ENCODE assay signal across 13 mouse cellular contexts in the genomic region with DNA sequence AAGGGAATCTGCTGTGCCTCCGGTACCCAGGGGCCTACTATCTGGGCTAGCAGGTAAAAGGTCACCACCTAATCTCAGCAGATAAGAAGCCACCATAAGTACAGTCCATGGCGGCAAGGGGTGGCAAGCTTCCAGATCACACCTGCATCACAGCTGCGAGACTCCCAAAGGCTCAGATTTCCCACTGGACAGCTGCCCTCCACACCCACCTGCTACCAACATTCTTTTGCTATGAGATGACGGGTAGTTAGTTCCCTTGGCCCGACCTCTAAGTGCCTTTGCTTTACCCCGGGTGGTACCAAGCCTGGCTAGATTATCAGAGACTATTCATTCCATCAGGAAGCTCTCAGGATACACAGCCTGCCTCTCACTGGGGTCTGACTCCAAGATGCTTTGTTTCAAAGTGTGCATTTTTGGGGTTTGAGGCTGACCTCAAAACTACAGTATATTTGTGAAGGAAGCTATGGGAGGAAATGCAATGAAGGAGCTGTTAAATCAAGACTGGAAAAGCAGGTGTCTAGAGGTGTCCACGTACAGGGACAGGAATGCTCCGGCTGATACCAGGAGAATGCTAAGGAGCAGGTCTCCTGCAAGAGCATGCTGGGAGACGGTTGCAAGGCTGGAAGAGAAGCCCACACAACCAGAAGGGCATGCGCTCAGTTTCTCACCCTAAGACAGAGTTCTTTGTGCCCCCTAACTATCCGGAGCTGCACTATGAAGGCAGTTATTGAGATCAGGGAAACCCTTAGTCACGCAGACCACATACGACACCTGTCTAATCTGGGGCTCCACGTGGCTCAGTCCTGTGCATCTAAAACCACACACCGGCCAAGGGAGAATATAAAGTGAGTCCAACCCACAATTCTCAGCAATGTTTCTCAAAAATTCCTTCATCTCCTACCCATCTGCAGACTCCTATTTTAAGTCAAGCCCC. TPM values are rescaled to one million over a fixed set of nuclear protein-coding genes. Genes with fewer than 3 reads are reported as not detected.
DNase-seq lines count a peak whose midpoint lies in the region; ATAC-seq lines count a peak whose summit lies in the region.
"Had no signal": no experiment of that assay in that cellular context is flagged by ENCODE, and none has a peak within 500 bp of the region (broad histone marks: within the 10 kb centered on the region; RNA-seq: fewer than 3 reads in every experiment).

No protein-coding gene starts in this region.

- H3K4me1 ChIP-seq in lung, embryonic 16.5 days (replicated peaks; ENCODE audit: control insufficient read depth, insufficient read depth, low read length) = no peaks in the 10 kb centered on the region
- H3K4me1 ChIP-seq in stomach, embryonic 14.5 days (ENCODE audit: control insufficient read depth, insufficient read depth, low read length) = no peaks in the 10 kb centered on the region
- H3K4me1 ChIP-seq: embryonic facial prominence, embryonic 15.5 days; forebrain, embryonic 12.5 days; liver, embryonic 13.5 days; midbrain, embryonic 15.5 days had no signal

- H3K4me2 ChIP-seq in lung, embryonic 16.5 days (ENCODE audit: low read depth, low read length) = no peak overlapping the region
- no peak overlapping the region for H3K4me2 ChIP-seq in stomach, embryonic 14.5 days (replicated peaks; ENCODE audit: low read depth, low read length)
- H3K4me2 ChIP-seq: embryonic facial prominence, embryonic 15.5 days; forebrain, embryonic 12.5 days; liver, embryonic 13.5 days; midbrain, embryonic 15.5 days had no signal

- DNase-seq in lung, postnatal 25 days (ENCODE audit: low spot score) = no peak
- DNase-seq in 416B (ENCODE audit: low read depth) = peak; percentile 46
- no peak for DNase-seq in B cell, adult 2 months
- DNase-seq in c-Kit-positive CD71-positive TER-119-positive erythroid progenitor cells, embryonic 14.5 days (ENCODE audit: low spot score) = no peak
- DNase-seq: cerebellum, postnatal 36 days; heart, postnatal 36 days; liver, embryonic 13.5 days had no signal

- WGBS in lung, embryonic 16.5 days = 65% methylated on average over 15 of the region's 15 CpGs
- 78% methylated on average over 15 of the region's 15 CpGs for WGBS in stomach, embryonic 14.5 days

- H3K27me3 ChIP-seq in lung, embryonic 16.5 days (ENCODE audit: control insufficient read depth, insufficient read depth, low read depth, low read length) = no peaks in the 10 kb centered on the region
- H3K27me3 ChIP-seq in stomach, embryonic 14.5 days (ENCODE audit: control insufficient read depth, insufficient read depth, low read length) = no peaks in the 10 kb centered on the region
- H3K27me3 ChIP-seq: embryonic facial prominence, embryonic 15.5 days; forebrain, embryonic 12.5 days; liver, embryonic 13.5 days; midbrain, embryonic 15.5 days had no signal

- ATAC-seq in lung, embryonic 16.5 days (ENCODE audit: low read depth) = peak; percentile 59; the same call in 1 of the 2 replicates
- ATAC-seq in common myeloid progenitor, adult 5-6 weeks (replicated peaks; ENCODE audit: low read depth, poor library complexity, severe bottlenecking) = peak; percentile 61; the same call in 1 of the 2 replicates
- 0 out of 2 replicates have a peak, but pooled peaks have one; percentile 61 for ATAC-seq in stomach, embryonic 14.5 days (ENCODE audit: insufficient number of reproducible peaks, insufficient read depth, low FRiP score, low read depth)
- ATAC-seq: midbrain, embryonic 15.5 days had no signal

- H3K9me3 ChIP-seq in lung, embryonic 16.5 days (ENCODE audit: control insufficient read depth, low read length) = peaks cover 7% of the 10 kb centered on the region
- 0 out of 2 replicates have a peak, but pooled peaks cover 12% of the 10 kb centered on the region for H3K9me3 ChIP-seq in stomach, embryonic 14.5 days (ENCODE audit: control insufficient read depth, low read depth, low read length)
- H3K9me3 ChIP-seq: embryonic facial prominence, embryonic 15.5 days had no signal

- H3K36me3 ChIP-seq in lung, embryonic 16.5 days (ENCODE audit: control insufficient read depth, insufficient read depth, low read length) = no peaks in the 10 kb centered on the region
- H3K36me3 ChIP-seq in stomach, embryonic 14.5 days (ENCODE audit: control insufficient read depth, insufficient read depth, low read length) = no peaks in the 10 kb centered on the region
- H3K36me3 ChIP-seq: embryonic facial prominence, embryonic 15.5 days; forebrain, embryonic 12.5 days; liver, embryonic 13.5 days; midbrain, embryonic 15.5 days had no signal

- no peak overlapping the region for H3K9ac ChIP-seq in lung, embryonic 16.5 days (ENCODE audit: low read length)
- no peak overlapping the region for H3K9ac ChIP-seq in stomach, embryonic 14.5 days (replicated peaks; ENCODE audit: low read depth, low read length)
- H3K9ac ChIP-seq: embryonic facial prominence, embryonic 15.5 days; forebrain, embryonic 12.5 days; liver, embryonic 13.5 days; midbrain, embryonic 15.5 days had no signal

- no peak overlapping the region for H3K27ac ChIP-seq in lung, embryonic 16.5 days (ENCODE audit: low read length)
- H3K27ac ChIP-seq in stomach, embryonic 14.5 days (ENCODE audit: low read length) = no peak overlapping the region
- H3K27ac ChIP-seq: embryonic facial prominence, embryonic 15.5 days; forebrain, embryonic 12.5 days; liver, embryonic 13.5 days; midbrain, embryonic 15.5 days had no signal

- H3K4me3 ChIP-seq in lung, embryonic 16.5 days (ENCODE audit: low read length) = no peak overlapping the region
- H3K4me3 ChIP-seq in stomach, embryonic 14.5 days (ENCODE audit: low read depth, low read length) = no peak overlapping the region
- H3K4me3 ChIP-seq: embryonic facial prominence, embryonic 15.5 days; forebrain, embryonic 12.5 days; liver, embryonic 13.5 days; midbrain, embryonic 15.5 days had no signal

RNA-seq across cellular contexts. Expression of a gene that starts 37.3 kb away (rescaled TPM):
- 24.8 and 27.6 TPM in 2 replicates for polyA plus RNA-seq in lung, embryonic 16.5 days (2015; fragmentation: Nextera tagmentation; extraction: Ambion mirVana)
- total RNA-seq in common myeloid progenitor, adult 5-6 weeks (2017) = 16.2 and 17.4 TPM in 2 replicates
- polyA plus RNA-seq in stomach, embryonic 14.5 days (2014; fragmentation: Nextera tagmentation; extraction: Ambion mirVana) = 30.1 and 32.7 TPM in 2 replicates
